Mouse (Mus musculus) gastrocnemius, postnatal 25 days (tissue): ENCODE data around the gene Pik3r6. TPM values are rescaled to one million over a fixed set of nuclear protein-coding genes. Genes with fewer than 3 reads are reported as not detected.

Source experiments
- DNase-seq: peaks from one replicate; pipeline ENCODE4 v3.0.0; 2022
- long read RNA-seq, 2 experiments: library from polyadenylated mRNA; stranded (forward); transcript quantifications; one replicate each; pipeline ENCODE4 v2.0.0; 2021
- total RNA-seq, 2 experiments: library from RNA; stranded (reverse); gene quantifications; 1 replicate in 1 of 2; 2 replicates in 1 of 2; pipeline ENCODE4 v1.2.3; 2021

Pik3r6 gene
- total RNA-seq: 1 to 10 TPM; 1.5 to 3.4 TPM
- long read RNA-seq, experiment 1, partial matches to known transcripts: 1 of 2 reads
- long read RNA-seq, experiment 1, other reads (novel, unspliced or antisense): 1 of 2 reads
- long read RNA-seq, experiment 2: 0 reads

GRCm38 (mm10) chr11:68502902-68503629 lies at the start of gene Pik3r6:
TSS of gene Pik3r6 (plus strand) at chr11:68503019.
- DNase-seq: peak; percentile 36

- no peak for DNase-seq
Observed at GRCm38 (mm10) chr11:68453301-68453700, 49.5 kb upstream of the Pik3r6 start.

GRCm38 (mm10) chr11:68458086-68458485 lies 44.7 kb upstream of the Pik3r6 start:
- no peak for DNase-seq

GRCm38 (mm10) chr11:68459021-68459420 lies 43.8 kb upstream of the Pik3r6 start:
- DNase-seq: no peak

- no peak for DNase-seq
Observed at GRCm38 (mm10) chr11:68459486-68459885, 43.3 kb upstream of the Pik3r6 start.

- DNase-seq: no peak
Observed at GRCm38 (mm10) chr11:68462716-68463115, 40.1 kb upstream of the Pik3r6 start.

GRCm38 (mm10) chr11:68464260-68464659 lies 38.6 kb upstream of the Pik3r6 start:
- DNase-seq: no peak

GRCm38 (mm10) chr11:68465090-68465489 lies 37.7 kb upstream of the Pik3r6 start:
- DNase-seq: no peak

- DNase-seq: no peak
Observed at GRCm38 (mm10) chr11:68467441-68467840, 35.4 kb upstream of the Pik3r6 start.

GRCm38 (mm10) chr11:68467962-68468612 lies 34.7 kb upstream of the Pik3r6 start:
- no peak for DNase-seq

- DNase-seq: no peak
Observed at GRCm38 (mm10) chr11:68468886-68469285, 33.9 kb upstream of the Pik3r6 start.

GRCm38 (mm10) chr11:68472162-68472849 lies 30.5 kb upstream of the Pik3r6 start:
- no peak for DNase-seq

GRCm38 (mm10) chr11:68474600-68474999 lies 28.2 kb upstream of the Pik3r6 start:
- DNase-seq: no peak

GRCm38 (mm10) chr11:68475676-68476075 lies 27.1 kb upstream of the Pik3r6 start:
- DNase-seq: no peak

GRCm38 (mm10) chr11:68477661-68478060 lies 25.2 kb upstream of the Pik3r6 start:
- DNase-seq: no peak

GRCm38 (mm10) chr11:68478574-68478981 lies 24.2 kb upstream of the Pik3r6 start:
- DNase-seq: no peak

GRCm38 (mm10) chr11:68480660-68481059 lies 22.2 kb upstream of the Pik3r6 start:
- DNase-seq: no peak

GRCm38 (mm10) chr11:68482001-68482400 lies 20.8 kb upstream of the Pik3r6 start:
- DNase-seq: no peak

- no peak for DNase-seq
Observed at GRCm38 (mm10) chr11:68483213-68483612, 19.6 kb upstream of the Pik3r6 start.

- DNase-seq: no peak
Observed at GRCm38 (mm10) chr11:68484431-68484830, 18.4 kb upstream of the Pik3r6 start.

GRCm38 (mm10) chr11:68485206-68485942 lies 17.4 kb upstream of the Pik3r6 start:
- no peak for DNase-seq

GRCm38 (mm10) chr11:68486093-68486492 lies 16.7 kb upstream of the Pik3r6 start:
- no peak for DNase-seq
